Mouse (Mus musculus) midbrain, embryonic 10.5 days (tissue): ENCODE measurements around the gene Surf1. TPM values are rescaled to one million over a fixed set of nuclear protein-coding genes. Genes with fewer than 3 reads are reported as not detected.

ENCODE experiments used
- DNase-seq: peaks from one replicate; pipeline ENCODE4 v3.0.0-alpha.2; 2017; ENCODE audit warnings: low spot score
- H3K27ac ChIP-seq: fragments of 300-500 bp; sonication (generic); replicated peaks from 2 replicates; pipeline ENCODE4 v1.5.1; 2016; ENCODE audit warnings: mild to moderate bottlenecking
- H3K27me3 ChIP-seq: fragments of 300-500 bp; sonication (generic); 2 replicates; pipeline ENCODE4 v1.6.1; 2016; ENCODE audit warnings: low read depth, mild to moderate bottlenecking; ENCODE audit not compliant: poor library complexity, severe bottlenecking
- H3K36me3 ChIP-seq: fragments of 300-500 bp; sonication (generic); 2 replicates; pipeline ENCODE4 v1.6.1; 2016; ENCODE audit warnings: mild to moderate bottlenecking, moderate library complexity
- H3K4me1 ChIP-seq: fragments of 300-500 bp; sonication (generic); 2 replicates; pipeline ENCODE4 v1.6.1; 2016
- H3K4me3 ChIP-seq: fragments of 300-500 bp; sonication (generic); 2 replicates; pipeline ENCODE4 v1.5.1; 2016; ENCODE audit warnings: mild to moderate bottlenecking, moderate library complexity
- H3K9me3 ChIP-seq: fragments of 300-500 bp; sonication (generic); replicated peaks from 2 replicates; pipeline ENCODE4 v1.6.1; 2016; ENCODE audit warnings: mild to moderate bottlenecking
- WGBS: fragments of 180-500 bp; shearing (Covaris S2); methylation state at CpG from one replicate; pipeline ENCODE4 v1.1.7; 2016; 5-methylcytosine and 5-hydroxymethylcytosine counted together
- polyA plus RNA-seq: library from polyadenylated mRNA; unstranded; fragments of >200 nt; fragmentation: Nextera tagmentation; extraction: Ambion mirVana; gene quantifications from 2 replicates; pipeline ENCODE4 v1.2.1, GENCODE M21; 2016

Gene Surf1
- polyA plus RNA-seq, 1 experiment from 2014 or later = 47.8 TPM

DNA sequence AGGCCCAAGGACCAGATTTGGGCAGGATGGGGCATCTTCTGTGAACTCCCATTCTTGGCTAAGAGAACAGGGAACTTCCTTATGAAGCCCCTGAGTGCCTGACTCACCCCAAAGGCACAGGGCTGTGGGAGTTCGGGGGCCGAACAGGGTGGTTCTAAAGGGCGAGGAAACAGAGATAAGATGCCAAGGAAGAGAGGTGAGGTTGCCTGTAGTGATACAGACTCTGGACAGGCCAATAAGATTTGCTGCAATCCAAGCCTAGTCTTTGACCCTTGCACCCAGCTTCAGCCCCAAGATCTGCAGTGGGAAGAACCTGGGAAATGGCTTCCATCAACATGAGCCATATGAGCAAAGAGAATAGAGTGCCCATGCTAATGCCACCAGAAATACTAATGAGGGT is 26.9 kb upstream of the Surf1 start:
- Histone ChIP-seq H3K4me3 (no peak overlapping the region), H3K27ac (no peak overlapping the region), H3K9me3 (no peaks in the 10 kb centered on the region), H3K36me3 (0 out of 2 replicates have a peak, but pooled peaks cover 2% of the 10 kb centered on the region), H3K27me3 (no peaks in the 10 kb centered on the region), H3K4me1 (no peaks in the 10 kb centered on the region)
- WGBS = 86% methylated on average over 3 of the region's 3 CpGs
- no peak for DNase-seq

DNA sequence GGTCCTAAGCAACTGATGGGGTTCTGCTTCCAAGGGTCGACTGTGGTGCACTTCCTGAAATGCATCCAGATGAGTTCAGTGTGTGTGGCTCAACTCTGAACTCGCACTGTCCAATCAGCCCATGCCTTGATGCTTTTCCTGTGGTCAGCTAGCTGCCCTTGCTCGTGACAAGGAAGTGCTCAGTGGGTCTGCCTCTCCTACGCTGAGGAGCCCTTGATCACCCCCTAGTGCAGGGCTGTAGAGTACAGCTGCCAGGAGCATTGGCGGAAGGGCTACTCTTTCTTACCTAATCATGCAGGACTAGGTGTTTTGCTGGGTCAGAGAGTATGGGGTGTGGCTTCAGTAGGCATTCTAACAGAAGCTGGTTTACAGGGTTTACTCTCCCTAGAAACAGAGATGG is 25.2 kb upstream of the Surf1 start:
- Histone ChIP-seq H3K36me3 (no peaks in the 10 kb centered on the region), H3K27ac (no peak overlapping the region), H3K4me1 (no peaks in the 10 kb centered on the region), H3K27me3 (no peaks in the 10 kb centered on the region), H3K4me3 (no peak overlapping the region), H3K9me3 (no peaks in the 10 kb centered on the region)
- WGBS = 52% methylated on average over 5 of the region's 5 CpGs
- no peak for DNase-seq

- no peaks in the 10 kb centered on the region for H3K9me3 ChIP-seq
- no peaks in the 10 kb centered on the region for H3K27me3 ChIP-seq
- H3K4me1 ChIP-seq = peaks cover 21% of the 10 kb centered on the region
- H3K36me3 ChIP-seq = peaks cover 2% of the 10 kb centered on the region
- DNase-seq = no peak
- 84% methylated on average over 1 of the region's 1 CpGs for WGBS
- no peak overlapping the region for H3K4me3 ChIP-seq
- no peak overlapping the region for H3K27ac ChIP-seq
Observed at GRCm38 (mm10) chr2:26936425-26936824, 20.1 kb upstream of the Surf1 start.

DNA sequence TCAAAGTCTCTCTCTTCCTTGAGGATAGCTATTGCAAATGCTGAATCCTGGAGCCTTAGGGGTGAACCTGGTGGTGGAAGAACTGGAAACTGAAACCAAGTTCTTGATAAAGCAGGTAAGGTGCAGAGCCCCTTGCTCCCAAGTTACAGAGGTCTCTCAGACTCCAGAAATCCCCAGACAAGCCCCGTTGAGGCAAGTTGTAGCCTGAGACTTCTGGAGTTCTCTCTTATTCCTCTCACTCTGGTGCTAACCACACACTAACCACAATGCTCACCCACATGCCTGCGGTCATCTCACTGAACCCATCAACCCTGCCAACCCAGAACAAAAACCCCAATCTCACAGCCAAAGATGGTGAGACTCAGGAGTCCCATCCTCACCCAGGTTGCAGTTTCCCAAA is 19.0 kb upstream of the Surf1 start:
- peaks cover 32% of the 10 kb centered on the region for H3K4me1 ChIP-seq
- H3K9me3 ChIP-seq = no peaks in the 10 kb centered on the region
- no peak overlapping the region for H3K27ac ChIP-seq
- no peak for DNase-seq
- 91% methylated on average over 2 of the region's 2 CpGs for WGBS
- peaks cover 13% of the 10 kb centered on the region for H3K36me3 ChIP-seq
- no peak overlapping the region for H3K4me3 ChIP-seq
- H3K27me3 ChIP-seq = no peaks in the 10 kb centered on the region

- no peaks in the 10 kb centered on the region for H3K27me3 ChIP-seq
- peaks cover 33% of the 10 kb centered on the region for H3K4me1 ChIP-seq
- H3K4me3 ChIP-seq = peak within 1 kb of the TSS; percentile 98
- 2% methylated on average over 48 of the region's 70 CpGs for WGBS
- peak; percentile 94 for DNase-seq
- peaks cover 31% of the 10 kb centered on the region for H3K36me3 ChIP-seq
- no peaks in the 10 kb centered on the region for H3K9me3 ChIP-seq
- H3K27ac ChIP-seq = peak within 1 kb of the TSS; percentile 98
Observed at GRCm38 (mm10) chr2:26933304-26934055, 17.1 kb upstream of the Surf1 start, which contains the start of the genes Surf4 and Stkld1. Gene Surf4, minus strand, starts transcription at chr2:26933928. Gene Stkld1, plus strand, starts transcription at chr2:26934047.

DNA sequence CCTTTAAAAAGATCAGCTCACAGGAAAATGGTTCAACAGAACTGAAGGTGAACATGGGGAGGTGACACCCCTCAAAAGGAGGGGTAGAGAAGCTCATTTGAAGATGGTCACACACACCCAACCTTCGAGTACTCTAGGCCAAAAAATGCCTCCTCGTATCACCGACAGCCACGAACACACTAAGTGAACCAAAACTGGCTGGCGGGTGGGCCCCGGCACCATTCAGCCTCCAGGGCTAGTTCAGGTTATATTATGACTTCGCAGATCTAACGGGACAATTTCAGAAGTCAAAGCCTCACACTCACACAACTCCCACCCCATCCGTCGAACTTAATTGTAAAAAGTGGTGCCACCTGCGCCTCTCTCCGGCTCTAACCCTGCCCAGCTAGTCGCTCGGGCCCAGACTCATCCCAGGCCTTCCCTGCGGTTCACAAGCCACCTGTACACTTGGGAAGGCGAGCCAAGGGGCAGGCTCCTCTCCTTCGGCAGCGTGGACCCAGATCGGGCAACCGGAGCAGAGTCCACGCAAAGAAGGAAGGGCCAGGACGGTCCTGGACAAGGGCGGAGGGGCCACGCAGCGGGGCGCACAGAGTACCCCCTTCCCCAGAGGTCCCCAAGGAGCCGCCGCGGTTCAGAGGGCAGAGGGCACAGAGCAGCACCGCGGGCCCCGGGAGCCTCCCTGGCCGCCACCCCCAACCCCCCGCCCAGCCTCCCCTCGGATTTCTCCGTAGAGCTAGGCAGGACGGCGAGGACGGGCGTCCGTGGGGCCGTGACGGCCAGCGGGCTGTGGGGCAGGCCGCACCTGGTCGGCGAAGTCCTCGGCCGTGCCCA is 16.4 kb upstream of the Surf1 start:
- WGBS = 4% methylated on average over 49 of the region's 49 CpGs

GRCm38 (mm10) chr2:26930390-26930789 is 14.1 kb upstream of the Surf1 start:
- peaks cover 62% of the 10 kb centered on the region for H3K36me3 ChIP-seq
- H3K27ac ChIP-seq = no peak overlapping the region
- peaks cover 33% of the 10 kb centered on the region for H3K4me1 ChIP-seq
- 68% methylated on average over 1 of the region's 1 CpGs for WGBS
- H3K9me3 ChIP-seq = no peaks in the 10 kb centered on the region
- no peak overlapping the region for H3K4me3 ChIP-seq
- DNase-seq = peak; percentile 48
- no peaks in the 10 kb centered on the region for H3K27me3 ChIP-seq

More for the DNA sequence above, 16.4 kb upstream of the Surf1 start:
- Histone ChIP-seq H3K4me1 (peaks cover 33% of the 10 kb centered on the region), H3K36me3 (peaks cover 39% of the 10 kb centered on the region), H3K27ac (peak overlapping the region; percentile 98), H3K4me3 (peak overlapping the region; percentile 98), H3K9me3 (no peaks in the 10 kb centered on the region), H3K27me3 (no peaks in the 10 kb centered on the region)
- DNase-seq = no peak

GRCm38 (mm10) chr2:26927745-26928476 is 11.6 kb upstream of the Surf1 start:
- DNase-seq = no peak
- Histone ChIP-seq H3K9me3 (no peaks in the 10 kb centered on the region), H3K27me3 (no peaks in the 10 kb centered on the region), H3K4me1 (peaks cover 26% of the 10 kb centered on the region), H3K4me3 (no peak overlapping the region), H3K36me3 (peaks cover 87% of the 10 kb centered on the region), H3K27ac (no peak overlapping the region)
- 90% methylated on average over 6 of the region's 6 CpGs for WGBS

- Histone ChIP-seq H3K27me3 (no peaks in the 10 kb centered on the region), H3K36me3 (peaks cover 97% of the 10 kb centered on the region), H3K4me1 (peaks cover 14% of the 10 kb centered on the region), H3K4me3 (no peak overlapping the region), H3K9me3 (no peaks in the 10 kb centered on the region), H3K27ac (no peak overlapping the region)
- WGBS = 87% methylated on average over 9 of the region's 9 CpGs
- DNase-seq = no peak
Observed at GRCm38 (mm10) chr2:26921784-26922183, 5.5 kb upstream of the Surf1 start.

DNA sequence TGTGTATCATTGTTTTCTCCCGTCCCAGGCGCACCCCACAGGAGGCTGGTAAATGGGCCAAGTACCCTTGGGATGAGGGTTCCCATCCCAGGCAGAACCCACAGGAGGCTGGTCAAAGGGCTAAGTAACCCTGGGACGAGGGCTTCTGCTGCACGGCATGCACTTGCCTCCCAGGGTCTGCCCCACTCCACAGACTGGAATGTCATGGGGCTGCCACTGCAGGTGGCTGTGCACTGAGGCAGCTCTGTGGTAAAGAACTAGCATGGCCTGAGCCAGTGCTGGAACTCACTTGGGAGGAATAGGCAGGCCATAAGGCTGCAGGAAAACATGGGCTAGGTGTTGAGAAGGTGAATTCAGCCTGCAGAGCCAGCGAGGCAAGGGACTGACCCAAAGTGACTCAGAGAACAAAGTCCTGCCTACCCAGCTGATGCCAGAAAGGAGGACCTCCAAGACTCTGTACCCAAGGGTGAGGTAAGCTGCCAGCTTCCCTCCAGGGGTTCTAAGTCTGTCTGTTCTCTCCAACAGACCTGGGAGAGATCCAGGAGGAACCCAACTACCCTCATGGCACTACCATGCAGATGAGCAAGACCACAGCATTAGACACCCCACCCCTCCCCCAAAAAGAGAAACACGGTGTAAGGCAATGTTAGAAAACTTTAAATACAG is 4.0 kb upstream of the Surf1 start:
- Histone ChIP-seq H3K27me3 (no peaks in the 10 kb centered on the region), H3K4me3 (no peak overlapping the region), H3K9me3 (no peaks in the 10 kb centered on the region), H3K36me3 (peaks cover 82% of the 10 kb centered on the region), H3K4me1 (peaks cover 24% of the 10 kb centered on the region), H3K27ac (no peak overlapping the region)
- no peak for DNase-seq
- WGBS = 88% methylated on average over 6 of the region's 6 CpGs

DNA sequence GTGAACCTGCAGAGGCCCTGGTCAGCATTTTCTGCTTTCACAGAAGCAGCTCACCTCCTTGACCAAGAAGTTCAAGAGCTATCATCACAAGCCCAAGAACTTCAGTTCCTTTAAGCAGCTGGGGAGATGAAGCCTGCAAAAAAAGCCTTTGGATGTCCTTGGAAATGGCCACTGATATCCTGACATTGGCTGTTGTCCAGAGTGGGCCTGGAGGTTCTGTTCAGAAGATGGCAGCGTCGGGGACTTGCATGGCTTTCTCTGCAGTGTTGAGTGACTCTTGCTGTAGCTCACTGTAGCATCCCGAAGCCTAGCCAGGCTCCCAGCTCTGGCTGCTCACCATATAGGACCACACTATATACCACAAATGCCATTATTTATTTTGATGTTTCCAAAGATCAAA is 3.4 kb upstream of the Surf1 start:
- 90% methylated on average over 3 of the region's 3 CpGs for WGBS
- Histone ChIP-seq H3K4me1 (peaks cover 31% of the 10 kb centered on the region), H3K27ac (no peak overlapping the region), H3K4me3 (no peak overlapping the region), H3K36me3 (peaks cover 78% of the 10 kb centered on the region), H3K9me3 (no peaks in the 10 kb centered on the region), H3K27me3 (no peaks in the 10 kb centered on the region)
- no peak for DNase-seq

DNA sequence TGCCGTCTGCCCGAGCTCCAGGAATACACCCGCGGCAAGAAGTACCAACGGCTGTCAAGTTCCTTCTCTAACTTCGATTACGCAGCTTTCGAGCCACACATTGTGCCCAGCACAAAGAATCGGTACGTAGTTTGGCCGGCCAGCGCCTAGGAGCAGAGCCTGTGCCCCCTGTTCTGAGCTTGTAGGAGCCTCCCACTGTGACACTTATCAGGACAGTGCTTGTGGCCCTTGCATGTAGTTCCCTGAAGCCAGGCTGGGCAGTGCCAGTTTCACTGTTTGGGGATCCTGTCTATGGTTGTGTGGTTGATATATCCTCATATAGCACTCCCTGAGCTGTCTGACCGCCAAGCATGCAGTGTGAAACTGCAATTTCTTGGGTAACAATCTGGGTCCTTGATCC is 408 bp upstream of the Surf1 start:
- Histone ChIP-seq H3K27ac (peak overlapping the region; percentile 88), H3K4me1 (peaks cover 46% of the 10 kb centered on the region), H3K4me3 (peak overlapping the region; percentile 84), H3K27me3 (no peaks in the 10 kb centered on the region), H3K9me3 (no peaks in the 10 kb centered on the region), H3K36me3 (peaks cover 78% of the 10 kb centered on the region)
- WGBS = 4% methylated on average over 13 of the region's 13 CpGs
- no peak for DNase-seq
